Mouse (Mus musculus) heart, embryonic 15.5 days (tissue): Measurements from ENCODE around the gene Tac2. TPM values are rescaled to one million over a fixed set of nuclear protein-coding genes. Genes with fewer than 3 reads are reported as not detected.

ENCODE experiments used
- ATAC-seq: fragments of 200-750 bp; cut with Nextera tagmentation; replicated peaks from 2 replicates; pipeline ENCODE4 v1.8.0; 2017; ENCODE audit warnings: low read depth, moderate TSS enrichment; ENCODE audit not compliant: insufficient number of reproducible peaks, insufficient read depth, low FRiP score
- H3K27ac ChIP-seq: fragments of 300-500 bp; sonication (generic); 2 replicates; pipeline ENCODE4 v1.5.1; 2015; ENCODE audit warnings: mild to moderate bottlenecking, inconsistent platforms
- H3K27me3 ChIP-seq: fragments of 300-500 bp; sonication (generic); 2 replicates; pipeline ENCODE4 v1.6.1; 2015; ENCODE audit warnings: inconsistent platforms
- H3K36me3 ChIP-seq: fragments of 300-500 bp; sonication (generic); 2 replicates; pipeline ENCODE4 v1.6.1; 2015; ENCODE audit warnings: mild to moderate bottlenecking, inconsistent platforms
- H3K4me1 ChIP-seq: fragments of 300-500 bp; sonication (generic); replicated peaks from 2 replicates; pipeline ENCODE4 v1.6.1; 2015; ENCODE audit warnings: inconsistent platforms
- H3K4me2 ChIP-seq: fragments of 300-500 bp; sonication (generic); 2 replicates; pipeline ENCODE4 v1.6.1; 2015; ENCODE audit warnings: inconsistent platforms, mild to moderate bottlenecking, moderate library complexity
- H3K4me3 ChIP-seq: fragments of 300-500 bp; sonication (generic); 2 replicates; pipeline ENCODE4 v1.5.1; 2015; ENCODE audit warnings: mild to moderate bottlenecking, inconsistent platforms
- H3K9ac ChIP-seq: fragments of 300-500 bp; sonication (generic); 2 replicates; pipeline ENCODE4 v1.6.1; 2015; ENCODE audit warnings: mild to moderate bottlenecking, inconsistent platforms
- H3K9me3 ChIP-seq: fragments of 300-500 bp; sonication (generic); replicated peaks from 2 replicates; pipeline ENCODE4 v1.6.1; 2016; ENCODE audit warnings: inconsistent platforms
- WGBS: fragments of 180-500 bp; shearing (Covaris S2); methylation state at CpG from one replicate; pipeline ENCODE4 v1.1.7; 2015; ENCODE audit warnings: mixed read lengths; 5-methylcytosine and 5-hydroxymethylcytosine counted together
- polyA plus RNA-seq: library from polyadenylated mRNA; unstranded; fragments of >200 nt; fragmentation: Nextera tagmentation; extraction: Ambion mirVana; gene quantifications from 2 replicates; pipeline ENCODE4 v1.2.1, GENCODE M21; 2015

Tac2 gene
- polyA plus RNA-seq, 1 experiment from 2014 or later = 0.64 TPM

DNA sequence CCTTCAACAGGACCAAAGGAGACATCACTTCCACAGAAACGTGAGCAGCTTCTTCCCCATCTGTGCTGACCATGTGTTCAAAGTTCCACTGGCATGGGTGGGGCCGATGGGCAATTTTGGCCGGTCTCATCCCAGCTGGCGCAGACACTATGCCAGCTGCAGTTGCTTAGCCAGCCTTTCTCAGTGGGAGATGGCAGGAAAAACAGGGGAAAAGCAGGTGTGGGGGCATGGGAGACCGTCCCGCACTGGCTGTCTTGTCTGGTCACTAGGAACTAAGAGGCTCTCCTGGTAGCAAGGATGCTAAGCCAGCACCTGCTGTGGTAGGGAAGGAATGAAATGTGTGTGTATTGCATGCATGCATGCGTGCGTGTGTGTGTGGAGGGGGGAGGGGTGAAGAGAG is 4.2 kb downstream of the Tac2 start:
- H3K27ac ChIP-seq = no peak overlapping the region
- peaks cover 23% of the 10 kb centered on the region for H3K27me3 ChIP-seq
- no peak overlapping the region for H3K4me2 ChIP-seq
- no peaks in the 10 kb centered on the region for H3K4me1 ChIP-seq
- WGBS = 71% methylated on average over 8 of the region's 8 CpGs
- ATAC-seq = no peak
- no peak overlapping the region for H3K4me3 ChIP-seq
- no peaks in the 10 kb centered on the region for H3K36me3 ChIP-seq
- no peaks in the 10 kb centered on the region for H3K9me3 ChIP-seq
- H3K9ac ChIP-seq = no peak overlapping the region

DNA sequence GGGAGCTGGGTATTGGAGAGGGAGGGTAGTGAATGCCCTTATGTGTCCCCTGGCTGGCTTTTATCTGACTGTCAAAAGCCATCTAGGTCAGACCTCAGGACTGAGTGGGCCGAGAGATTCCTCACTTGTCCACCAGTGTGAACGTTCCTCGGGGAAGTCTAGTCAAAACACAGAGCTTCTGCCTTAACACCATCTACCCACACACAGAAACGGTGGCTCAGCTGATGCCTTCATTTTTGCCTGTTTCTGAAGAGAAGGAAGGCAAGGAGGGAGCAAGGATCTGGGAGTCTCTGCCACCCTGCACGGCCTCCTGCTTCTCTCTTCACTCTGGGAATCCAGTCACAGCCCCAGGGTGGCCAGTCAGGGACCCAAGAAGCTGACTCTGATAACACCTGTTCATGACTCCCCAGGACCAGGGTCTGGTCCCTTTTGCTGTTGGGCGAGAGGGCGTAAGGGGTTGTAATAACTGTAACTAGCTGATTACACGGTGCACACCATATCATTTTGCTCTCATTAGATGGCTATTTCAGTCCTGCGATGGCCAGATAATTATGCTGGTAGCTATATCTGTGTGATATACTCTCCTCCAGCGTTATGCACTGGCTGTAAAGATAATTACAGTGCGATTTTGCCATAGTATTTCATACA is 6.1 kb downstream of the Tac2 start:
- no peak overlapping the region for H3K4me3 ChIP-seq
- H3K27ac ChIP-seq = no peak overlapping the region
- ATAC-seq = no peak
- no peaks in the 10 kb centered on the region for H3K36me3 ChIP-seq
- no peaks in the 10 kb centered on the region for H3K9me3 ChIP-seq
- H3K27me3 ChIP-seq = peaks cover 12% of the 10 kb centered on the region
- WGBS = 55% methylated on average over 11 of the region's 11 CpGs
- no peak overlapping the region for H3K9ac ChIP-seq
- no peaks in the 10 kb centered on the region for H3K4me1 ChIP-seq
- H3K4me2 ChIP-seq = no peak overlapping the region

DNA sequence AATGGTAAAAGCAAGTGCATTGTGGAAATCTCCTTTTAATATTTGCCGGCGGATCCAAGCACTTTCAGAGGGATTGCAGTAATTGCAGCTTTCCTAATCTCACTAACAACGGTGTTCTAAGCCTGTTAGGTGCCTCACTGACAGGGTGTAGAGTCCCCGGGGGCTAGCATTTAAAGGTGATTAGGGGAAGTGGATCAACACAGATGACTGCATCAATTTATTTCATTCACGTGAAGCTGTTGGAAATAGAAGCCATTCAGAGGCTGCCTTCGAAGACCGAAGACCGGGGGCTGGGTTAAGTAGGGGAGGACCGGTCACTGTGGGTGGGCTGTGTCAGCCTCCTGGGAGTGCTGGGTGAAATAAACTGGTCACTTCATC is 6.6 kb downstream of the Tac2 start:
- H3K9ac ChIP-seq = no peak overlapping the region
- WGBS = 54% methylated on average over 9 of the region's 9 CpGs
- no peak overlapping the region for H3K4me3 ChIP-seq
- H3K4me2 ChIP-seq = no peak overlapping the region
- ATAC-seq = no peak
- H3K27me3 ChIP-seq = peaks cover 6% of the 10 kb centered on the region
- no peak overlapping the region for H3K27ac ChIP-seq
- no peaks in the 10 kb centered on the region for H3K36me3 ChIP-seq
- H3K4me1 ChIP-seq = no peaks in the 10 kb centered on the region
- no peaks in the 10 kb centered on the region for H3K9me3 ChIP-seq

DNA sequence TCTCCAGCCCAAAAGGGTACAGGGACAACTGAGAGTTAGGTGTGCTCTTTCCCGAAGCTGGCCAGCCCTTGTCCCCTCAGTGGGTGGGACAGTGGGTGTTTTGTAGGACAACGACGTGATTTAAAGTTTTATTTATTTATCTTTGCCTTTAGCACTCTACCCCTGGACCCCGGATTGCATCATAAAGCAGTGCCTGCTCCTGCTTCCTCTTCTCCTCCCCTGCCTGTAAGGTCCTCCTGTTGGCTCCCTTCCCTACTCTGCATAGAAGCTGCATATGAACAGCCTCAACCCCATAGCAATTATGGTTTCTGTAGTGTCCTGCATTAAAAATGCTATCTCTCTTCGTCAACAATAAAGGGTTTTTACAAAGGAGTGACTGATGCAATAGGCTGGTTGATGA is 7.1 kb downstream of the Tac2 start:
- 24% methylated on average over 5 of the region's 5 CpGs for WGBS
- no peaks in the 10 kb centered on the region for H3K36me3 ChIP-seq
- no peak overlapping the region for H3K9ac ChIP-seq
- H3K27me3 ChIP-seq = peaks cover 5% of the 10 kb centered on the region
- H3K4me3 ChIP-seq = no peak overlapping the region
- ATAC-seq = no peak
- no peak overlapping the region for H3K27ac ChIP-seq
- H3K9me3 ChIP-seq = no peaks in the 10 kb centered on the region
- no peaks in the 10 kb centered on the region for H3K4me1 ChIP-seq
- no peak overlapping the region for H3K4me2 ChIP-seq

DNA sequence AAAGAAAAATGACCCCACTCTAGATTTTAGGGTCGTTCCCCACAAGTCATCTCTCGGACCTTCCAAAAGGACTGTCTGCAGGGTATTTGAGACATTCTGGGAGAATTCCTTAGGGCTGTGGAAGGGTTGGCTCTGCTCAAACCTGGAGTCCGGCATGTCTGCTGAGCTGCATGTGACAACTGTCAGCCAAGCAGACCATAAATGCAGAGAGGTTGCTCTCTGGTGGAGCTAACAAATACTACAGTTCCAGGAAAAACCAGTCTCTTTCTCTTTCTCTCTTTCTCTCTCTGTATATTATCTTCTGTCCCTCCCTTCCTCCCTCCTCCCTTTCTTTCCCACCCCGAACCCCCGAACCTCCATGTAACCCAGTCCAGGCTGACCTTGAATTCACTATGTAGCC is 10.2 kb downstream of the Tac2 start:
- Histone ChIP-seq H3K9ac (no peak overlapping the region), H3K27ac (no peak overlapping the region), H3K4me2 (no peak overlapping the region), H3K4me3 (no peak overlapping the region), H3K4me1 (peaks cover 10% of the 10 kb centered on the region), H3K9me3 (no peaks in the 10 kb centered on the region), H3K36me3 (no peaks in the 10 kb centered on the region), H3K27me3 (no peaks in the 10 kb centered on the region; the same call in 1 of the 2 replicates)
- 24% methylated on average over 5 of the region's 5 CpGs for WGBS
- no peak for ATAC-seq

DNA sequence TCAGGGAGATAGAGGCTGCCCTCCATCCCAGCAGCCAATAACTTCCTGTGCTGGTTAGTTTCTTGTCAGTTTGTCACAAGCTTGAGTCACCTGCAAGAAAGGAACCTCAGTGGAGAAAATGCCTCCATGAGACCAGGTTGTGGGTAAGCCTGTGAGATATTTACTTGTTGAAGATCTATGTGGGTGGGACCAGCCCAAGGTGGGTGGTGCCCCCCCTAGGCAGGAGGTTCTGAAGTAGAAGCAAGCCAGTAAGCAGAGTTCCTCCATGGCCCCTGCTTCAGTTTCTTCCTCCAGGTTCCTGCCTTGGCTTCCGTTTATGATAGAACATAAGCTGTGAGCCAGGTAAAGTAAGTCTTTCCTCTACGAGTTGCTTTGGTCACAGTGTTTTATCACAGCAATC is 12.0 kb downstream of the Tac2 start:
- no peaks in the 10 kb centered on the region for H3K9me3 ChIP-seq
- peaks cover 20% of the 10 kb centered on the region for H3K4me1 ChIP-seq
- 65% methylated on average over 2 of the region's 2 CpGs for WGBS
- no peaks in the 10 kb centered on the region for H3K36me3 ChIP-seq
- H3K4me3 ChIP-seq = no peak overlapping the region
- ATAC-seq = no peak
- no peak overlapping the region for H3K27ac ChIP-seq
- no peak overlapping the region for H3K9ac ChIP-seq
- H3K4me2 ChIP-seq = no peak overlapping the region
- no peaks in the 10 kb centered on the region; the same call in 1 of the 2 replicates for H3K27me3 ChIP-seq

DNA sequence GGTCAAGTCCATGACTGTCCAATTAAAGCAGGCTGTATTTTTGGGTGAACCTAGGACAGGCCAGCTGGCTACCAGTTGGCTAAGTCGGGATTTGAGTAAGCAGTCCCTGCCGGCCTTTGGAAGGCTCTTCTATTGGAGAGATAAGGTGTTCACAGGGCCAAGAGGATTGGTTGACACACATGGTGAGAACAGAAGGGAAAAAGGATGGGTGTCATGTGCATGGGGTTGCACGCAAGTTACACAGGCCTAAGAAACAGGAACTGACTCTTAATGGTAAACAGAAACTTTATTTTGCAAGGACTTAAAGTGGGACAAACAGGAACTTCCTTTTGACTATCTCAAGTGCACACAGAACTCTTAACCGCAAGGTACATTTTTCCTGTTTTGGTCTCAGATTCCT is 12.6 kb downstream of the Tac2 start:
- Histone ChIP-seq H3K27me3 (no peaks in the 10 kb centered on the region), H3K4me1 (peaks cover 20% of the 10 kb centered on the region), H3K9ac (no peak overlapping the region), H3K4me2 (no peak overlapping the region), H3K9me3 (no peaks in the 10 kb centered on the region), H3K27ac (no peak overlapping the region), H3K4me3 (no peak overlapping the region), H3K36me3 (peaks cover 5% of the 10 kb centered on the region)
- WGBS = 44% methylated on average over 4 of the region's 4 CpGs
- no peak for ATAC-seq

DNA sequence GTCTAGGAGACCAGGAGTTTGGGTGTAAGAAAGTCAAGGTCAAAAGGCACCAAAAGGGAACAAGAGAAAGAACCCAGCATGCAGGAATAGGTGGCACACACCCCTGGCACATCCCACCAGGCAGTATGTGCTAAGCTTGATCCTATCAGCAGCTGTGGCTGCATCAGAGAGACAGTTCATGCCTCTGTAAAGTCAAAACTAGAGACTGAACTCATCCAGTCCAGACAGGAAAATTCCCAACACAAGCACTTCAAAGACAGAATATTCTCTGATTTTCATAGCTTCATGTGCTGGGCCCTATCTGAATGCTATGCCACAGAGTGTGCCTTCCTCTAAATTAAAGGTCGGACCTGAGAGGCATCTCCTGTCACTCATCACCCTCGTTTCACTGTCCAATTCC is 13.3 kb downstream of the Tac2 start:
- no peak for ATAC-seq
- WGBS = 23% methylated on average over 2 of the region's 2 CpGs
- Histone ChIP-seq H3K4me2 (no peak overlapping the region), H3K9me3 (no peaks in the 10 kb centered on the region), H3K27ac (no peak overlapping the region), H3K27me3 (no peaks in the 10 kb centered on the region), H3K36me3 (peaks cover 12% of the 10 kb centered on the region), H3K9ac (no peak overlapping the region), H3K4me1 (peaks cover 20% of the 10 kb centered on the region), H3K4me3 (no peak overlapping the region)

DNA sequence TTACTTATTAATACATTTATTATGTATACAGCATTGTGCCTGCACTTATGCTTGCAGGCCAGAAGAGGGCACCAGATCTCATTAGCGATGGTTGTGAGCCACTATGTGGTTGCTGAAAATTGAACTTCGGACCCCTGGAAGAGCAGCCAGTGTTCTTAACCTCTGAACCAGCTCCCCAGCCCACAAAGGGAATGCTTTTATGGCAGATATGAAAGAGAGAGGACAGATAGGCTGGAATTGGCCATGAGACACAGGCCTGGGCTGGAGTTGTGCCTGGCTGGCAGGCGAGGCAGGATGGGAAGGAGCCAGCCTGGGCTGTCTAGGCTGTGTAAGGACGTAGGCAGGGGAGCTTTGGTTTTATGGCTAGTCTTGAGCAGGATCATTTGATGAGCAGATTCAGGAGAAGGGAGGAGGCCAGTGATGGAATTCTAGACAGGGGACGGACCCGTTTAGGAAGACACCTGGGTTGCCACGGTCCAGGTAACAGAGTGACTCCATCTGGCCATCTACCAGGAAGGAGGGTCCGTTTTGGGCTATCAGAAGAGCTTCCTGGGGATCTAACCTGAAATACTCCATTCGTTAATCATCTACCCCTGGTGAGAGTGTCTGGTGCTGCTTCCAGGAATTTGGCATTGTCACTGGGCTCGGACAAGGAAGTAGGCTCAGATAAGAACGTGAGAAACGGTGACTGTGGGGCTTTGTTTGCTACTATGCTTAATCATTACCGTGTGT is 14.0 kb downstream of the Tac2 start:
- Histone ChIP-seq H3K27me3 (no peaks in the 10 kb centered on the region), H3K9ac (no peak overlapping the region), H3K4me1 (peaks cover 20% of the 10 kb centered on the region), H3K9me3 (no peaks in the 10 kb centered on the region), H3K27ac (0 out of 2 replicates have a peak overlapping the region, but pooled peaks have one; percentile 32), H3K4me2 (peak overlapping the region; percentile 66), H3K36me3 (peaks cover 19% of the 10 kb centered on the region), H3K4me3 (peak overlapping the region; percentile 93)
- WGBS = 36% methylated on average over 13 of the region's 13 CpGs
- ATAC-seq = no peak

DNA sequence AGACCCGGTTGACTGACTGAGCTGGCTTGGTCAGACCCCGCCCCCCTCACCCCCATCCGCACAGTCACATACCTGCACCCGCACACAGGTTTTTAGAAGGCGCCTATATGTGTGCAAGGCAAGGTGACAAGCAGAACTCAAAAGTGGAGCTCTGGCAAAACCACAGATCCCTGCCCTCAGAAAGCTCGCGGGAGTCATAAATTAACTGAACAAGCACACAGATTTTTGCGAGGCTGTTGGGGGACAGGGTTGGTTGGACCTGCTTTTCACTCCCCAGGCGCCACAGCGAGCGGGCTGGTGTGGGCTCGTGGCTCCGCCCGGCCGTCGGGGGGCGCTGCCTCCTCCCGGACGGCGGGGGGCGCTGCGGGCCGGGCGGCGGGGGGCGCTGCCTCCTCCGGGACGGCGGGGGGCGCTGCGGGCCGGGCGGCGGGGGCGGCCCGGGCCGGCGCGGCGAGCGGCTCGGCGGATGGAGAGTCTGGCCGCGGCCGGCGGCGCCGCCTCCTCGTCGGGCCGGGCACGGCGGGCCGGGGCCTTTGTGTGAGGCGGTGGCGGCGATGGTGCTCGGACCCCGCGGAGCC is 14.9 kb downstream of the Tac2 start, which contains the start of gene Zbtb39:
TSS of gene Zbtb39 (plus strand) at position 456 of the 578 bp plus-strand sequence.
- Histone ChIP-seq H3K27me3 (no peaks in the 10 kb centered on the region), H3K4me1 (peaks cover 20% of the 10 kb centered on the region), H3K27ac (peak within 1 kb of the TSS; percentile 80), H3K9me3 (no peaks in the 10 kb centered on the region), H3K4me3 (peak within 1 kb of the TSS; percentile 93), H3K4me2 (peak within 1 kb of the TSS; percentile 66), H3K9ac (peak within 1 kb of the TSS; percentile 96), H3K36me3 (peaks cover 28% of the 10 kb centered on the region)
- ATAC-seq = peak; percentile 84
- WGBS = under 1% methylated on average over 47 of the region's 61 CpGs

DNA sequence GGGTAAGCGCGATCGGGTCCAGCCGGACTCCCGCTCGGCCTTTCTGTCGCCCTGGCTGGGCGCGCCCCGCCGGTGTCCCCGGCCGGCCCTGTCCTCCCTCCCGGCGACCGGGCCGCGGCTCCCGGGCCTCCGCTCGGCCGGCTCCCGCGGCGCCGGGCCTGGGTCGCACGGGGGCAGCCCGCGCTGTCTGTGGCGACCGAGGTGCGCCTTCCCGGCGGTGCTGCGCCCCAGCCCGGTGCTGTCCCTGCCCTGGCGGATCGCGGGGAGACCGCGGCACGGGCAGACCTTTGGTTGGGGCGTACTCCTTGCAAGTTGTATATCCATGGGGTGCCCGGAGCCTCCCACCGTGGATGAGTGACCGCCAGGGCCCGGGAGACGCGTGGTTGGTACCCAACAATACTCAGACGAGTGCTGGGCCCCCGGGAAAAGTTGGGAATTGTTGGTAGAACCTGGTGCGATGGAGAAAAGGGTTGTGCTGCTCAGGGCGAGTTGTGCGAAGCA is 15.4 kb downstream of the Tac2 start:
- Histone ChIP-seq H3K9ac (peak overlapping the region; percentile 96), H3K27ac (peak overlapping the region; percentile 80), H3K36me3 (peaks cover 32% of the 10 kb centered on the region), H3K4me2 (peak overlapping the region; percentile 66), H3K4me3 (peak overlapping the region; percentile 93), H3K27me3 (no peaks in the 10 kb centered on the region), H3K9me3 (no peaks in the 10 kb centered on the region), H3K4me1 (peaks cover 20% of the 10 kb centered on the region)
- WGBS = under 1% methylated on average over 38 of the region's 55 CpGs
- ATAC-seq = peak; percentile 64
